Mouse (Mus musculus) gastrocnemius, postnatal 36 days (tissue): Measurements from ENCODE around the gene Mrc1. TPM values are rescaled to one million over a fixed set of nuclear protein-coding genes. Genes with fewer than 3 reads are reported as not detected.

Experiments
- microRNA-seq, 2 experiments: library from miRNA; unstranded; fragments of <30 nt; microRNA quantifications; one replicate each; pipeline ENCODE4 v1.2.0; 2021
- total RNA-seq, 2 experiments: library from RNA; stranded (reverse); gene quantifications; 2 replicates each; pipeline ENCODE4 v1.2.3; 2021

Mrc1 gene
- total RNA-seq, 2 experiments from 2014 or later = 10.1 to 13.1 TPM

Small RNAs within 50 kb of the gene (microRNA-seq; reads per million reads assigned to microRNA genes)
- gene Mir511 = 75.5 to 94.3 reads per million in 2 experiments

Other genes with a start within 250 kb of the Mrc1 start
- gene Hacd1, start 173.3 kb upstream of the Mrc1 start, total RNA-seq = 100 to 1,000 TPM; 194 to 214 TPM
- 10 to 100 TPM; 16.0 to 17.9 TPM for gene Stam, start 155.3 kb upstream of the Mrc1 start, total RNA-seq
- under 1 TPM; 0.10 to 0.17 TPM for gene Tmem236, start 54.9 kb upstream of the Mrc1 start, total RNA-seq
- gene Slc39a12, start 158.9 kb downstream of the Mrc1 start, total RNA-seq = under 1 TPM; 0.44 to 0.54 TPM